Mouse (Mus musculus) heart, adult 8-10 months (tissue): ENCODE results near the gene Iqcn. TPM values are rescaled to one million over a fixed set of nuclear protein-coding genes. Genes with fewer than 3 reads are reported as not detected.

ENCODE experiments used
- DNase-seq: peaks from one replicate; pipeline ENCODE4 v3.0.0; 2022; ENCODE audit warnings: low spot score
- total RNA-seq, 4 experiments: library from RNA; stranded (reverse); gene quantifications; 2 replicates each; pipeline ENCODE4 v1.2.4; 2022

Iqcn gene
- total RNA-seq, 4 experiments from 2014 or later = 0.06 TPM; not detected in 3

GRCm38 (mm10) chr8:70700555-70700922 is 2.7 kb upstream of the Iqcn start:
- peak; percentile 86 for DNase-seq

GRCm38 (mm10) chr8:70701048-70701981 is 1.9 kb upstream of the Iqcn start:
- DNase-seq = no peak

- DNase-seq = peak; percentile 38
Observed at GRCm38 (mm10) chr8:70701982-70702841, 1.0 kb upstream of the Iqcn start.

- DNase-seq = peak; percentile 85
Observed at GRCm38 (mm10) chr8:70702842-70703182, 445 bp upstream of the Iqcn start.

GRCm38 (mm10) chr8:70708281-70708680 is 5.0 kb downstream of the Iqcn start:
- DNase-seq = no peak

GRCm38 (mm10) chr8:70709794-70710193 is 6.5 kb downstream of the Iqcn start:
- DNase-seq = no peak

GRCm38 (mm10) chr8:70710296-70710695 is 7.0 kb downstream of the Iqcn start:
- DNase-seq = no peak

GRCm38 (mm10) chr8:70711041-70711440 is 7.8 kb downstream of the Iqcn start:
- no peak for DNase-seq

GRCm38 (mm10) chr8:70713991-70714390 is 10.7 kb downstream of the Iqcn start:
- no peak for DNase-seq

GRCm38 (mm10) chr8:70715086-70715485 is 11.8 kb downstream of the Iqcn start:
- DNase-seq = no peak

- no peak for DNase-seq
Observed at GRCm38 (mm10) chr8:70716521-70717400, 13.5 kb downstream of the Iqcn start.

- no peak for DNase-seq
Observed at GRCm38 (mm10) chr8:70718297-70718696, 15.0 kb downstream of the Iqcn start, which contains the start of gene Gm3336. Gene Gm3336, plus strand, starts transcription at chr8:70718543.

GRCm38 (mm10) chr8:70719796-70720270 is 16.6 kb downstream of the Iqcn start:
- DNase-seq = no peak

GRCm38 (mm10) chr8:70720739-70721138 is 17.5 kb downstream of the Iqcn start:
- DNase-seq = peak; percentile 86

GRCm38 (mm10) chr8:70721601-70722000 is 18.3 kb downstream of the Iqcn start:
- DNase-seq = no peak

- no peak for DNase-seq
Observed at GRCm38 (mm10) chr8:70723486-70724210, 20.4 kb downstream of the Iqcn start, which contains the start of gene Pde4c. Gene Pde4c, plus strand, starts transcription at chr8:70723720.

- DNase-seq = no peak
Observed at GRCm38 (mm10) chr8:70724216-70724615, 21.0 kb downstream of the Iqcn start.

GRCm38 (mm10) chr8:70725792-70726447 is 22.7 kb downstream of the Iqcn start:
- DNase-seq = no peak

GRCm38 (mm10) chr8:70726721-70727120 is 23.5 kb downstream of the Iqcn start:
- DNase-seq = no peak
